Mouse (Mus musculus) midbrain, embryonic 10.5 days (tissue): ENCODE results near the gene Dusp8. TPM values are rescaled to one million over a fixed set of nuclear protein-coding genes. Genes with fewer than 3 reads are reported as not detected.

ENCODE experiments used
- DNase-seq: peaks from one replicate; pipeline ENCODE4 v3.0.0-alpha.2; 2017; ENCODE audit warnings: low spot score
- H3K27ac ChIP-seq: fragments of 300-500 bp; sonication (generic); replicated peaks from 2 replicates; pipeline ENCODE4 v1.5.1; 2016; ENCODE audit warnings: mild to moderate bottlenecking
- H3K27me3 ChIP-seq: fragments of 300-500 bp; sonication (generic); 2 replicates; pipeline ENCODE4 v1.6.1; 2016; ENCODE audit warnings: low read depth, mild to moderate bottlenecking; ENCODE audit not compliant: poor library complexity, severe bottlenecking
- H3K36me3 ChIP-seq: fragments of 300-500 bp; sonication (generic); 2 replicates; pipeline ENCODE4 v1.6.1; 2016; ENCODE audit warnings: mild to moderate bottlenecking, moderate library complexity
- H3K4me1 ChIP-seq: fragments of 300-500 bp; sonication (generic); 2 replicates; pipeline ENCODE4 v1.6.1; 2016
- H3K4me3 ChIP-seq: fragments of 300-500 bp; sonication (generic); 2 replicates; pipeline ENCODE4 v1.5.1; 2016; ENCODE audit warnings: mild to moderate bottlenecking, moderate library complexity
- H3K9me3 ChIP-seq: fragments of 300-500 bp; sonication (generic); replicated peaks from 2 replicates; pipeline ENCODE4 v1.6.1; 2016; ENCODE audit warnings: mild to moderate bottlenecking
- polyA plus RNA-seq: library from polyadenylated mRNA; unstranded; fragments of >200 nt; fragmentation: Nextera tagmentation; extraction: Ambion mirVana; gene quantifications from 2 replicates; pipeline ENCODE4 v1.2.1, GENCODE M21; 2016

Dusp8 gene
- polyA plus RNA-seq, 1 experiment from 2014 or later, result 6.4 TPM

GRCm38 (mm10) chr7:142030073-142030472 lies 65.6 kb downstream of the Dusp8 start:
- H3K4me1 ChIP-seq, result 0 out of 2 replicates have a peak, but pooled peaks cover 2% of the 10 kb centered on the region
- no peak overlapping the region for H3K4me3 ChIP-seq
- DNase-seq, result no peak
- no peaks in the 10 kb centered on the region for H3K36me3 ChIP-seq
- H3K27me3 ChIP-seq, result no peaks in the 10 kb centered on the region
- H3K27ac ChIP-seq, result no peak overlapping the region
- H3K9me3 ChIP-seq, result no peaks in the 10 kb centered on the region

Other genes starting within 250 kb of the Dusp8 start
- gene Tollip, start 177.3 kb downstream of the Dusp8 start, polyA plus RNA-seq, result 52.9 and 66.6 TPM in 2 replicates
- gene Brsk2, start 146.1 kb downstream of the Dusp8 start, polyA plus RNA-seq, result 7.8 and 11.4 TPM in 2 replicates
- 62.2 and 64.0 TPM in 2 replicates for gene Mob2, start 34.8 kb downstream of the Dusp8 start, polyA plus RNA-seq
- gene Gm45618, start 24.9 kb upstream of the Dusp8 start, polyA plus RNA-seq, result 0.29 TPM in 1 of 2 replicates, not detected in the other
- not detected in 2 replicates for gene Gm39115, start 40.2 kb upstream of the Dusp8 start, polyA plus RNA-seq
- not detected in 2 replicates for gene Gm45337, start 48.8 kb upstream of the Dusp8 start, polyA plus RNA-seq
- not detected in 2 replicates for gene Gm29735, start 61.3 kb upstream of the Dusp8 start, polyA plus RNA-seq
- gene Gm4553, start 69.9 kb upstream of the Dusp8 start, polyA plus RNA-seq, result not detected in 2 replicates
- not detected in 2 replicates for gene Krtap5-2, start 80.2 kb upstream of the Dusp8 start, polyA plus RNA-seq
- gene Gm10153, start 94.5 kb upstream of the Dusp8 start, polyA plus RNA-seq, result not detected in 2 replicates
- gene Krtap5-3, start 105.5 kb upstream of the Dusp8 start, polyA plus RNA-seq, result not detected in 2 replicates
- not detected in 2 replicates for gene Gm7579, start 116.0 kb upstream of the Dusp8 start, polyA plus RNA-seq
- not detected in 2 replicates for gene Krtap5-5, start 134.1 kb upstream of the Dusp8 start, polyA plus RNA-seq
- not detected in 2 replicates for gene Gm40460, start 145.2 kb upstream of the Dusp8 start, polyA plus RNA-seq
- gene Gm2431, start 162.5 kb upstream of the Dusp8 start, polyA plus RNA-seq, result not detected in 2 replicates
- gene Gm4559, start 178.5 kb upstream of the Dusp8 start, polyA plus RNA-seq, result not detected in 2 replicates
- gene Krtap5-1, start 201.3 kb upstream of the Dusp8 start, polyA plus RNA-seq, result not detected in 2 replicates
- gene Krtap5-4, start 207.7 kb upstream of the Dusp8 start, polyA plus RNA-seq, result not detected in 2 replicates